Mouse (Mus musculus) brain, embryonic 14.5 days (tissue): ENCODE data around the gene Hoxc6. TPM values are rescaled to one million over a fixed set of nuclear protein-coding genes. Genes with fewer than 3 reads are reported as not detected.

Source experiments
- DNase-seq: peaks from one replicate; pipeline ENCODE4 v3.0.0-alpha.2; 2011; ENCODE audit warnings: low read depth
- CTCF ChIP-seq: fragments of 200-500 bp; IDR thresholded peaks from 2 replicates; pipeline ENCODE4 v1.5.1; 2012; ENCODE audit warnings: inconsistent platforms, mild to moderate bottlenecking, moderate library complexity, borderline replicate concordance; ENCODE audit not compliant: insufficient read depth, insufficient read length; ENCODE audit errors: extremely low read depth
- POLR2A ChIP-seq: fragments of 200-500 bp; IDR thresholded peaks from 2 replicates; pipeline ENCODE4 v1.6.1; 2012; ENCODE audit warnings: mild to moderate bottlenecking, inconsistent platforms, borderline replicate concordance; ENCODE audit not compliant: poor library complexity, insufficient read depth, insufficient read length, severe bottlenecking; ENCODE audit errors: extremely low read depth
- polyA plus RNA-seq: library from polyadenylated mRNA; depleted of rRNA; stranded (reverse); fragments of >200 nt; gene quantifications from 2 replicates; pipeline ENCODE4 v1.2.3, GENCODE M21; 2012

The Hoxc6 gene
- polyA plus RNA-seq, 1 experiment: 0.63 TPM

- DNase-seq: no peak
- no peak for TF ChIP-seq CTCF
- no peak for TF ChIP-seq POLR2A
Observed at GRCm38 (mm10) chr15:102980912-102981311, 17.1 kb upstream of the Hoxc6 start.

DNA sequence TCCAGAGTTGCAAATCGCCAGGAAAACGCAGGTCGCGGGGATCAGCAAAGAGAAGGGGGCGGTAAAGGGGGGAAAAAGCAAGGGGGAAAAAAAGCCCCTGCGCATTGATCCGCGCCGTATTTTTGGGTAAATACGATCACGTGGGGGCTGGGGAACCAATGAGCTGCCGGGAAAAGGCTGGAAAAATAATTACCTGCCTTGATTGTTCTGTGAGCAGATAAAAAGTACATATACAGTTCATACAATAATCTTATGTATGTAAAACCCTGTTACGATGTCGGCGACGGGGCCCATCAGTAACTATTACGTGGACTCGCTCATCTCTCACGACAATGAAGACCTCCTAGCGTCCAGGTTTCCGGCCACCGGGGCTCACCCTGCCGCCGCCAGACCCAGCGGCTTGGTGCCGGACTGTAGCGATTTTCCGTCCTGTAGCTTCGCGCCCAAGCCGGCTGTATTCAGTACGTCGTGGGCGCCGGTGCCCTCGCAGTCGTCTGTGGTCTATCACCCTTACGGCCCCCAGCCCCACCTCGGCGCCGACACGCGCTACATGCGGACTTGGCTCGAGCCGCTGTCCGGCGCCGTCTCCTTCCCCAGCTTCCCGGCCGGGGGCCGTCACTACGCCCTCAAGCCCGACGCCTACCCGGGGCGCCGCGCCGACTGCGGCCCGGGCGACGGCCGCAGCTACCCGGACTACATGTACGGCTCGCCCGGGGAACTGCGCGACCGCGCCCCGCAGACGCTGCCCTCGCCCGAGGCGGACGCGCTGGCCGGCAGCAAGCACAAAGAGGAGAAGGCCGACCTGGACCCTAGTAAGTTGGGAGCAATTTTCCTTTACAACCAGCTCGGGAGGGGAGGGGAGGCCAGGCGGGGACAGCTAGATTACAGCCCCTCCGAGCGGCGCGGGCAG is 16.4 kb upstream of the Hoxc6 start:
- no peak for DNase-seq
- TF ChIP-seq POLR2A: no peak
- TF ChIP-seq CTCF: no peak

DNA sequence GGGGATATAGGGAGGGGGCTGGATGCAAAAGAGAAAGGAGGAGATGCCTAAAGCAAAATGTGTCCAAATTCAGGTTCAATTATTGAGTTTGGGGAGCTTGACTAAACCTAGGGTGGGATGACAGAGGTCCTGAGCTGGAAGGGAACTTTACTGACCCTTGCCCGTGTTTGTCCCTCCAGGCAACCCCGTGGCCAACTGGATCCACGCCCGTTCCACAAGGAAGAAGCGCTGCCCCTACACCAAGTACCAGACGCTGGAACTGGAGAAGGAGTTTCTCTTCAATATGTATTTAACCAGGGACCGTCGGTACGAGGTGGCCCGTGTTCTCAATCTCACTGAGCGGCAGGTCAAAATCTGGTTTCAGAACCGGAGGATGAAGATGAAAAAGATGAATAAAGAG is 14.3 kb upstream of the Hoxc6 start:
- DNase-seq: no peak
- TF ChIP-seq POLR2A (no peak), CTCF (no peak)

DNA sequence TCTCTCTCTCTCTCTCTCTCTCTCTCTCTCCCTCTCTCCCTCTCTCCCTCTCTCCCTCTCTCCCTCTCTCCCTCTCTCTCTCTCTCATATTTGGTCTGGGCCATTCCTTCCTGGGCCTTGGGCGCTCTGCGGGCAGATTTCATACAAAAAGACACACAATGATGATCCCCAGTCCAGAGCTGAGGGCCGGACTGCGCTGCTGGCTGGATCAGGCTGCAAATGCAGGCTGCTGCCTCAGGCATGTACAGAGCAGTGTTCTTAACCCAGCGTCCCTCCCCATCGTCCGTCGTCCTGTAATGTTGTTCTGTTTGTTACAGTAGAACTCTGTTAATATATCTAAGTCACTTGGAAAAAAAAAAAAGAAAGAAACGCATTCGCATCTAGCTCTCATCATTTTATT is 13.5 kb upstream of the Hoxc6 start:
- TF ChIP-seq POLR2A: no peak
- TF ChIP-seq CTCF: no peak
- DNase-seq: no peak

GRCm38 (mm10) chr15:102984925-102985324 is 13.1 kb upstream of the Hoxc6 start:
- no peak for DNase-seq
- TF ChIP-seq POLR2A: no peak
- no peak for TF ChIP-seq CTCF

DNA sequence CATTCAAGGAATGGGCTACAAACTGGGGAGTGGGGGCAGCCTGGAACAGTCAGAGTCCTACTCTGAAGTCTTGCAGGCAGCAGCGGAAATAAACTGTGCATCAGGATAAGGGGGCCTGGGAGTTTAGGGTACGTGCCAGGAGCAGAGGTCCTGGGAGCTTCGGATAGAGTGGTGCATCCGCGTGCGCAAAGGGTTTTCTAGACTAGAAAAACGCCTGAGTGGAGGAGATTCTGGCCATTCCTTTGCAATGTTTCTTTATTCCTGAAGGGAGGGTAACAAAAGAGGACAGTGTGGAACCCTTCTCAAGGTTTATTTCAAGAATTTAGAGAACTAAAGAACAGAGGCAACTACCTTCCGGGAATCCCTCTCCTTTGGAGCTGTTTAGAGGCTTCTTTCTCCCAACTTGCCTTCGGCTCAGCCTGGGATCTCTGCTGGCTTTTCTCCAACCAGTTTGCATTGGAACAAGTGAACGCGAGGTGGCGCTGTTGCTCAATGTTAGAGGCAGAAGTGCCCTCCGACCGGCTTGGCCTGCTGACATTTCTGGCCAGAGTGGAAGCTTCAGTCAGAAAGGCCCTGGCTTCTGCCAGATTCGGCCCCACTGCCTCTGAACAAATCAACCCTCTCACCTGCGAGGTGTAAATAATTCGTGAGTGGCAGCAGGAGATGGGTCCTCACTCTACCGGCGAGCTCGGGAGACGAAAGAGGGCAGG is 10.8 kb upstream of the Hoxc6 start:
- TF ChIP-seq CTCF (peak; percentile 94), POLR2A (no peak)
- DNase-seq: peak; percentile 90

DNA sequence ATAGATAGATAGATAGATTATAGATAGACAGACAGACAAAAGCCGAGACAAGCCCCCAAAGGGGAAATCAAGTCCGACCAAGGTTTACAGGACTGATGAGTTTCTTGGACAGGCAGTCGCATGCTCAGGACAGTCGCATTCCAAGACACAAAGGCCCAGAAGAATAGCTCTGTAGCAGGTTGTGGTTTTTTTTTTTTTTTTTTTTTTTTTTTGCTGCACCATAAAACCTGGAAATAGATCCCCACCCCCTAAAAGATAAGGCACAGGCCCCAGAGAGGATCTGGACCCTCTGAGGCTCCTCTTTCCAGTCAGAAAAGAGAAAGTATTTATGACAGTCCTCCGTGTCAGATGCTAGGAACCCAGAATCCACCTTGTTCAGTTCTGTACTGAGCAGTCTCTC is 10.0 kb upstream of the Hoxc6 start:
- DNase-seq: no peak
- no peak for TF ChIP-seq POLR2A
- no peak for TF ChIP-seq CTCF

DNA sequence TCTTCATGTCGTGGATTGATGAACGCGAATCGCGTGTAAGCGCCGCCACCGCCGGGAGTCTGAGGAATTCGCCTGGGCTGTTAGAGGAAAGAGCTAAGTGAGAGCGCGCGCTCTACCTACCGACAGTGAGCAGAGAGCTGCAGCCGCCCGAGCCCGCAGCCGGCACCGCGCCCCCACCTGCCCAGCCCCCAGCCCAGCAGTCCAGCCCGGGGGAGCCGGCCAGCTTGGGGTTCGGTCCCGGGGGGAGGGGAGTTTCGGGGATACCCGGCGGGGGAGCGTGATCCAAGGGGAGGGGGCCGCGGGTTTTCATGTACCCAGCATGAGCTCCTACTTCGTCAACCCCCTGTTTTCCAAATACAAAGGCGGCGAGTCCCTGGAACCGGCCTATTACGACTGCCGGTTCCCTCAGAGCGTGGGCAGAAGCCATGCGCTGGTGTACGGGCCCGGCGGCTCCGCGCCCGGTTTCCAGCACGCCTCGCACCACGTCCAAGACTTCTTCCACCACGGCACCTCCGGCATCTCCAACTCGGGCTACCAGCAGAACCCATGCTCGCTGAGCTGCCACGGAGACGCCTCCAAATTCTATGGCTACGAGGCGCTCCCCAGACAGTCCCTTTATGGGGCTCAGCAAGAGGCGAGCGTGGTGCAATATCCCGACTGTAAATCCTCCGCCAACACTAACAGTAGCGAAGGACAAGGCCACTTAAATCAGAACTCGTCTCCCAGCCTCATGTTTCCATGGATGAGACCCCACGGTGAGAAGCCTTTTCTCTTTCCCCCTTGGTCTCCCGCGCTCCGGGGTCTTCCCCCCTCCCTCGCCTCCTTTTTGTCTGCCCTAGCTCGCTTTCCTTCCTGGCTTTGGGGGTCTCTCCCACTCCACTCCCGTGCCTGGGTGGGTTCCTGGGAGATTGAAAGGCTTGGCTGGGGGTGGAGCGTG is 7.3 kb upstream of the Hoxc6 start, which contains the start of gene Hoxc8:
Hoxc8 (plus strand) TSS at position 147 of the 937 bp plus-strand sequence.
- DNase-seq: no peak
- TF ChIP-seq POLR2A: no peak
- TF ChIP-seq CTCF: no peak

GRCm38 (mm10) chr15:102991782-102992181 is 6.3 kb upstream of the Hoxc6 start:
- TF ChIP-seq POLR2A (no peak), CTCF (no peak)

GRCm38 (mm10) chr15:102992206-102992605 is 5.9 kb upstream of the Hoxc6 start:
- TF ChIP-seq CTCF (no peak), POLR2A (no peak)
- no peak for DNase-seq

More at GRCm38 (mm10) chr15:102991782-102992181, 6.3 kb upstream of the Hoxc6 start:
- no peak for DNase-seq

GRCm38 (mm10) chr15:102992863-102993262 is 5.2 kb upstream of the Hoxc6 start:
- no peak for TF ChIP-seq POLR2A
- no peak for TF ChIP-seq CTCF

GRCm38 (mm10) chr15:102996548-102996947 is 1.5 kb upstream of the Hoxc6 start:
- no peak for DNase-seq
- TF ChIP-seq CTCF: no peak
- no peak for TF ChIP-seq POLR2A

More at GRCm38 (mm10) chr15:102992863-102993262, 5.2 kb upstream of the Hoxc6 start:
- no peak for DNase-seq
